Comparison of ENCODE assay signal across 12 mouse cellular contexts in genomic region chr6:118187285-118187641, GRCm38 (mm10).
"Had no signal": no experiment of that assay in that cellular context is flagged by ENCODE, and none has a peak within 500 bp of the region (broad histone marks: within the 10 kb centered on the region; RNA-seq: fewer than 3 reads in every experiment).

No protein-coding gene starts in this region.

- H3K9ac ChIP-seq: limb, embryonic 13.5 days; liver, embryonic 14.5 days had no signal

- H3K36me3 ChIP-seq: limb, embryonic 13.5 days had no signal

- ATAC-seq: lung, postnatal 0 days; midbrain, embryonic 16.5 days had no signal

- H3K27ac ChIP-seq: kidney, postnatal 0 days; limb, embryonic 13.5 days; liver, embryonic 14.5 days; stomach, postnatal 0 days had no signal

- H3K4me1 ChIP-seq: limb, embryonic 13.5 days had no signal

- H3K4me2 ChIP-seq: limb, embryonic 13.5 days; midbrain, embryonic 11.5 days had no signal

- DNase-seq: kidney, adult 2 months; left cerebral cortex, postnatal 4 days; lung, adult 2 months; lung, postnatal 36 days; thymus, postnatal 4 days had no signal

- H3K4me3 ChIP-seq: limb, embryonic 13.5 days had no signal

- H3K9me3 ChIP-seq: limb, embryonic 13.5 days had no signal
